Mouse (Mus musculus) olfactory bulb, adult 2 months (tissue): Measurements from ENCODE around the gene Kcnip4.

Source experiments
- CTCF ChIP-seq: fragments of 200-500 bp; IDR thresholded peaks from 2 replicates; pipeline ENCODE4 v1.5.1; 2012; ENCODE audit warnings: low read depth, mild to moderate bottlenecking, low read length, moderate library complexity; ENCODE audit not compliant: insufficient read depth
- POLR2A ChIP-seq: fragments of 200-500 bp; IDR thresholded peaks from 2 replicates; pipeline ENCODE4 v1.6.1; 2012; ENCODE audit warnings: mild to moderate bottlenecking, low read depth, low read length, moderate library complexity; ENCODE audit not compliant: insufficient read depth

GRCm38 (mm10) chr5:48659975-48660374 lies 864.7 kb downstream of the Kcnip4 start:
- TF ChIP-seq POLR2A (no peak), CTCF (no peak)
